Mouse (Mus musculus) layer of hippocampus, adult 2 months (tissue): Measurements from ENCODE around the gene Mfap1a. TPM values are rescaled to one million over a fixed set of nuclear protein-coding genes. Genes with fewer than 3 reads are reported as not detected.

Experiments used
- DNase-seq, 2 experiments: peaks; one replicate each; pipeline ENCODE4 v3.0.0; 2022; ENCODE audit warnings: low spot score in 2 of 2
- H3K27ac ChIP-seq: fragments of 200-600 bp; 2 replicates; pipeline ENCODE4 v1.8.1; 2022
- H3K4me3 ChIP-seq: fragments of 200-600 bp; 2 replicates; pipeline ENCODE4 v1.8.1; 2022; ENCODE audit warnings: mild to moderate bottlenecking
- CTCF ChIP-seq: fragments of 200-600 bp; conservative IDR thresholded peaks from 2 replicates; pipeline ENCODE4 v1.8.1; 2022; ENCODE audit warnings: antibody characterized with exemption, mild to moderate bottlenecking, moderate library complexity
- microRNA-seq, 2 experiments: library from miRNA; unstranded; fragments of <30 nt; microRNA quantifications; one replicate each; pipeline ENCODE4 v1.2.0; 2021
- total RNA-seq, 2 experiments: library from RNA; stranded (reverse); gene quantifications; 2 replicates each; pipeline ENCODE4 v1.2.3; 2021

The Mfap1a gene
- total RNA-seq, 2 experiments from 2014 or later, result 31.4 to 34.0 TPM

GRCm38 (mm10) chr2:121444178-121444577, 62.3 kb downstream of the Mfap1a start, which contains the start of gene Ell3:
Ell3 (minus strand) TSS chr2:121444278.
- Histone ChIP-seq H3K27ac (no peak within 1 kb of the TSS), H3K4me3 (peak within 1 kb of the TSS; percentile 50; the same call in 1 of the 2 replicates)
- no peak for TF ChIP-seq CTCF
- DNase-seq, result no peak

GRCm38 (mm10) chr2:121443068-121443349, 63.5 kb downstream of the Mfap1a start:
- peak overlapping the region; percentile 50 for H3K4me3 ChIP-seq
- TF ChIP-seq CTCF, result no peak
- DNase-seq, result no peak
- no peak overlapping the region for H3K27ac ChIP-seq

- DNase-seq, result no peak
- Histone ChIP-seq H3K4me3 (peak overlapping the region; percentile 50), H3K27ac (no peak overlapping the region)
- no peak for TF ChIP-seq CTCF
Measured at GRCm38 (mm10) chr2:121442259-121443067, 64.0 kb downstream of the Mfap1a start.

Small RNA genes lying within 50 kb of the gene (microRNA-seq; reads per million reads assigned to microRNA genes)
- 0 reads per million in 2 experiments for gene Gm22953

Other genes with a start within 250 kb of the Mfap1a start
- 100 to 1,000 TPM; 148 to 162 TPM for gene Trp53bp1, start 235.3 kb downstream of the Mfap1a start, total RNA-seq
- gene Map1a, start 217.1 kb downstream of the Mfap1a start, total RNA-seq, result 100 to 1,000 TPM; 622 to 629 TPM
- gene Ppip5k1, start 151.3 kb downstream of the Mfap1a start, total RNA-seq, result 100 to 1,000 TPM; 106 to 110 TPM
- gene Ckmt1, start 149.0 kb downstream of the Mfap1a start, total RNA-seq, result 100 to 1,000 TPM; 360 to 396 TPM
- gene Strc, start 119.5 kb downstream of the Mfap1a start, total RNA-seq, result under 1 TPM; 0.46 to 0.69 TPM
- 100 to 1,000 TPM; 170 to 193 TPM for gene Pdia3, start 92.9 kb downstream of the Mfap1a start, total RNA-seq
- gene Catsper2, start 92.9 kb downstream of the Mfap1a start, total RNA-seq, result 1 to 10 TPM; 5.3 TPM
- gene Ell3, start 62.4 kb downstream of the Mfap1a start, total RNA-seq, result not detected
- gene Serf2, start 57.5 kb downstream of the Mfap1a start, total RNA-seq, result 100 to 1,000 TPM; 146 to 155 TPM
- gene Hypk, start 53.4 kb downstream of the Mfap1a start, total RNA-seq, result 10 to 100 TPM; 17.6 to 18.2 TPM
- under 1 TPM; 0.47 to 0.82 TPM for gene Serinc4, start 49.9 kb downstream of the Mfap1a start, total RNA-seq
- 10 to 100 TPM; 45.3 to 47.2 TPM for gene Mfap1b, start 32.6 kb downstream of the Mfap1a start, total RNA-seq
- gene Wdr76, start 58 bp upstream of the Mfap1a start, total RNA-seq, result 1 to 10 TPM; 2.6 to 2.8 TPM